26 mouse cellular contexts compared by ENCODE assay signal in genomic region chr6:86481871-86482270, GRCm38 (mm10). TPM values are rescaled to one million over a fixed set of nuclear protein-coding genes. Genes with fewer than 3 reads are reported as not detected.
DNase-seq lines count a peak whose midpoint lies in the region; ATAC-seq and TF ChIP-seq lines count a peak whose summit lies in the region.
"Had no signal": no experiment of that assay in that cellular context is flagged by ENCODE, and none has a peak within 500 bp of the region (broad histone marks: within the 10 kb centered on the region; RNA-seq: fewer than 3 reads in every experiment).

No protein-coding gene starts in this region.

- peak overlapping the region; percentile 75; the same call in 1 of the 2 replicates for H3K4me3 ChIP-seq in gastrocnemius, adult 2 months
- H3K4me3 ChIP-seq in liver, adult 2 months (ENCODE audit: insufficient read depth, low read depth, low read length), result no peak overlapping the region
- H3K4me3 ChIP-seq in liver, embryonic 11.5 days (ENCODE audit: low read depth, low read length), result no peak overlapping the region
- H3K4me3 ChIP-seq in limb, embryonic 14.5 days (replicated peaks; ENCODE audit: low read length), result no peak overlapping the region
- no peak overlapping the region for H3K4me3 ChIP-seq in stomach, postnatal 0 days (ENCODE audit: low read depth, low read length)
- H3K4me3 ChIP-seq: forebrain, embryonic 10.5 days; hindbrain, embryonic 13.5 days had no signal

- peaks cover 7% of the 10 kb centered on the region for H3K4me1 ChIP-seq in liver, adult 2 months (ENCODE audit: control insufficient read depth, insufficient read depth, low read length)
- peaks cover 18% of the 10 kb centered on the region for H3K4me1 ChIP-seq in liver, embryonic 11.5 days (replicated peaks; ENCODE audit: control insufficient read depth, insufficient read depth, low read length)
- H3K4me1 ChIP-seq in limb, embryonic 14.5 days (ENCODE audit: control insufficient read depth, insufficient read depth, low read length), result peaks cover 41% of the 10 kb centered on the region
- no peaks in the 10 kb centered on the region for H3K4me1 ChIP-seq in stomach, postnatal 0 days (replicated peaks; ENCODE audit: control insufficient read depth, insufficient read depth)

- TF ChIP-seq POLR2A in liver, adult 2 months (IDR thresholded peaks at IDR 0.05; ENCODE audit: extremely low read depth, insufficient read depth, low read length), result no peak
- TF ChIP-seq POLR2A in limb, embryonic 14.5 days (IDR thresholded peaks at IDR 0.05; ENCODE audit: borderline replicate concordance, extremely low read depth, insufficient read depth, insufficient read length), result no peak

- peak; percentile 15 for DNase-seq in gastrocnemius, adult 2 months
- DNase-seq in gastrocnemius, adult 8-10 months (ENCODE audit: low spot score in 2 of 2), result no peak
- DNase-seq in liver, adult 2 months (ENCODE audit: extremely low read depth, low read depth, low spot score), result peak; percentile 31
- no peak for DNase-seq in liver, embryonic 11.5 days (ENCODE audit: low spot score)
- DNase-seq in limb, embryonic 14.5 days (ENCODE audit: low spot score), result no peak
- DNase-seq in stomach, postnatal 0 days (ENCODE audit: low spot score), result no peak
- no peak for DNase-seq in right cerebral cortex, adult 18-20 months
- no peak for DNase-seq in lung, postnatal 36 days
- DNase-seq: adrenal gland, postnatal 36 days; cerebellum, adult 18-20 months; cerebellum, postnatal 25 days; embryo, embryonic 11 days; forebrain, postnatal 0 days; gastrocnemius, postnatal 10 days; heart, adult 11 months; heart, postnatal 14 days; kidney, adult 11 months; kidney, postnatal 25 days; lung, adult 2 months; lung, postnatal 4 days; right cerebral cortex, postnatal 4 days; thymus, postnatal 4 days had no signal

- H3K9ac ChIP-seq in liver, adult 2 months (ENCODE audit: low read depth, low read length), result no peak overlapping the region
- H3K9ac ChIP-seq in liver, embryonic 11.5 days (ENCODE audit: low read depth, low read length), result no peak overlapping the region
- H3K9ac ChIP-seq in limb, embryonic 14.5 days (ENCODE audit: low read depth, low read length, severe bottlenecking), result no peak overlapping the region
- no peak overlapping the region for H3K9ac ChIP-seq in stomach, postnatal 0 days (ENCODE audit: low read length)
- H3K9ac ChIP-seq: forebrain, postnatal 0 days; hindbrain, embryonic 13.5 days had no signal

- 41% methylated on average over 5 of the region's 5 CpGs for WGBS in liver, adult 2 months
- 83% methylated on average over 5 of the region's 5 CpGs for WGBS in liver, embryonic 11.5 days
- WGBS in limb, embryonic 14.5 days, result 89% methylated on average over 5 of the region's 5 CpGs
- WGBS in stomach, postnatal 0 days, result 74% methylated on average over 5 of the region's 5 CpGs

- TF ChIP-seq CTCF in gastrocnemius, adult 2 months (IDR thresholded peaks at IDR 0.05), result no peak
- TF ChIP-seq CTCF in liver, adult 2 months (IDR thresholded peaks at IDR 0.05; ENCODE audit: low read depth, low read length), result no peak
- TF ChIP-seq CTCF in stomach, postnatal 0 days (IDR thresholded peaks at IDR 0.05; ENCODE audit: low read depth), result no peak

- intact Hi-C loops in gastrocnemius, adult 2 months (cut with DNase I), result no loop called here

- H3K79me2 ChIP-seq in liver, adult 2 months (ENCODE audit: control insufficient read depth, insufficient read depth, low read length), result no peaks in the 10 kb centered on the region

- TF ChIP-seq EP300 in stomach, postnatal 0 days (optimal IDR thresholded peaks at IDR 0.05), result no peak

- no peaks in the 10 kb centered on the region for H3K9me3 ChIP-seq in liver, embryonic 11.5 days (ENCODE audit: control insufficient read depth, low read length)
- H3K9me3 ChIP-seq in limb, embryonic 14.5 days (ENCODE audit: control insufficient read depth, low read length), result no peaks in the 10 kb centered on the region
- H3K9me3 ChIP-seq in stomach, postnatal 0 days (ENCODE audit: control insufficient read depth, low read length), result no peaks in the 10 kb centered on the region
- H3K9me3 ChIP-seq: forebrain, embryonic 10.5 days; hindbrain, embryonic 13.5 days had no signal

- H3K36me3 ChIP-seq in liver, adult 2 months (ENCODE audit: control insufficient read depth, insufficient read depth, low read length), result no peaks in the 10 kb centered on the region
- no peaks in the 10 kb centered on the region for H3K36me3 ChIP-seq in liver, embryonic 11.5 days (ENCODE audit: control insufficient read depth, insufficient read depth, low read length)
- no peaks in the 10 kb centered on the region for H3K36me3 ChIP-seq in limb, embryonic 14.5 days (ENCODE audit: control insufficient read depth, insufficient read depth, low read length)
- no peaks in the 10 kb centered on the region for H3K36me3 ChIP-seq in stomach, postnatal 0 days (ENCODE audit: control insufficient read depth, insufficient read depth, low read length)
- H3K36me3 ChIP-seq: forebrain, embryonic 10.5 days; hindbrain, embryonic 13.5 days had no signal

- peak overlapping the region; percentile 92 for H3K27ac ChIP-seq in gastrocnemius, adult 2 months
- no peak overlapping the region for H3K27ac ChIP-seq in liver, adult 2 months (replicated peaks; ENCODE audit: insufficient read depth, low read depth, low read length)
- H3K27ac ChIP-seq in liver, embryonic 11.5 days (ENCODE audit: low read depth, low read length), result no peak overlapping the region
- 0 out of 2 replicates have a peak overlapping the region, but pooled peaks have one; percentile 94 for H3K27ac ChIP-seq in limb, embryonic 14.5 days (replicated peaks; ENCODE audit: low read depth, low read length)
- H3K27ac ChIP-seq in stomach, postnatal 0 days (replicated peaks), result no peak overlapping the region
- H3K27ac ChIP-seq: forebrain, embryonic 10.5 days; hindbrain, embryonic 13.5 days had no signal

- ATAC-seq in liver, embryonic 11.5 days (replicated peaks; ENCODE audit: low FRiP score), result no peak
- no peak for ATAC-seq in limb, embryonic 14.5 days (ENCODE audit: low FRiP score, low read depth)
- ATAC-seq in stomach, postnatal 0 days (ENCODE audit: low FRiP score, low TSS enrichment), result peak; percentile 66; the same call in 1 of the 2 replicates
- ATAC-seq: CD4-positive, CD25-positive, alpha-beta regulatory T cell, adult 4 months; forebrain, postnatal 0 days had no signal

- no peak overlapping the region for H3K4me2 ChIP-seq in liver, embryonic 11.5 days
- no peak overlapping the region for H3K4me2 ChIP-seq in limb, embryonic 14.5 days (replicated peaks; ENCODE audit: low read depth, low read length, severe bottlenecking)
- no peak overlapping the region for H3K4me2 ChIP-seq in stomach, postnatal 0 days (replicated peaks; ENCODE audit: low read depth)
- H3K4me2 ChIP-seq: hindbrain, embryonic 13.5 days had no signal

- H3K27me3 ChIP-seq in liver, adult 2 months (ENCODE audit: control insufficient read depth, insufficient read depth, low read length), result no peaks in the 10 kb centered on the region
- H3K27me3 ChIP-seq in liver, embryonic 11.5 days (replicated peaks; ENCODE audit: control insufficient read depth, insufficient read depth, low read length), result no peaks in the 10 kb centered on the region
- H3K27me3 ChIP-seq in limb, embryonic 14.5 days (ENCODE audit: control insufficient read depth, insufficient read depth, low read length), result no peaks in the 10 kb centered on the region
- H3K27me3 ChIP-seq in stomach, postnatal 0 days (ENCODE audit: control insufficient read depth, insufficient read depth, low read length), result no peaks in the 10 kb centered on the region
- H3K27me3 ChIP-seq: hindbrain, embryonic 13.5 days had no signal

RNA-seq across cellular contexts. Expression of gene C87436, which starts 43.7 kb away (rescaled TPM):
- total RNA-seq in gastrocnemius, adult 2 months (2021), result 1 to 10 TPM; 7.5 to 8.0 TPM
- total RNA-seq in gastrocnemius, adult 8-10 months (2022), result 1 to 10 TPM; 6.1 to 9.2 (median 7.7) TPM
- total RNA-seq in liver, adult 2 months (2014; rRNA removed), result 10.1 and 10.2 TPM in 2 replicates
- polyA plus RNA-seq in liver, adult 2 months (2012; rRNA removed), result 7.6 and 7.8 TPM in 2 replicates
- polyA plus RNA-seq in liver, embryonic 11.5 days (2014; fragmentation: Nextera tagmentation; extraction: Ambion mirVana), result 24.8 and 25.9 TPM in 2 replicates
- 16.0 and 19.1 TPM in 2 replicates for polyA plus RNA-seq in limb, embryonic 14.5 days (2012; rRNA removed)
- polyA plus RNA-seq in limb, embryonic 14.5 days (2014; fragmentation: Nextera tagmentation; extraction: Ambion mirVana), result 20.6 and 22.2 TPM in 2 replicates
- polyA plus RNA-seq in stomach, postnatal 0 days (2015; fragmentation: Nextera tagmentation; extraction: Ambion mirVana), result 15.0 and 16.4 TPM in 2 replicates

RNA-seq across cellular contexts. Expression of gene Pcbp1, which starts 44.2 kb away (rescaled TPM):
- 100 to 1,000 TPM; 121 to 128 TPM for total RNA-seq in gastrocnemius, adult 2 months (2021)
- total RNA-seq in gastrocnemius, adult 8-10 months (2022), result 100 to 1,000 TPM; 114 to 149 (median 126) TPM
- 38.2 and 59.7 TPM in 2 replicates for total RNA-seq in liver, adult 2 months (2014; rRNA removed)
- 119 and 138 TPM in 2 replicates for polyA plus RNA-seq in liver, adult 2 months (2012; rRNA removed)
- polyA plus RNA-seq in liver, embryonic 11.5 days (2014; fragmentation: Nextera tagmentation; extraction: Ambion mirVana), result 543 and 554 TPM in 2 replicates
- polyA plus RNA-seq in limb, embryonic 14.5 days (2012; rRNA removed), result 333 and 395 TPM in 2 replicates
- polyA plus RNA-seq in limb, embryonic 14.5 days (2014; fragmentation: Nextera tagmentation; extraction: Ambion mirVana), result 445 and 455 TPM in 2 replicates
- polyA plus RNA-seq in stomach, postnatal 0 days (2015; fragmentation: Nextera tagmentation; extraction: Ambion mirVana), result 331 and 337 TPM in 2 replicates

RNA-seq across cellular contexts. Expression of gene Gm44790, which starts 55.4 kb away (rescaled TPM):
- total RNA-seq in gastrocnemius, adult 2 months (2021), result under 1 TPM in 1 of 2 experiments, not detected in 1; 0.53 TPM
- 1 to 10 TPM in 1 of 4 experiments, not detected in 3; 1.3 TPM for total RNA-seq in gastrocnemius, adult 8-10 months (2022)
- total RNA-seq in liver, adult 2 months (2014; rRNA removed), result 0.83 TPM in 1 of 2 replicates, not detected in the other
- 1.5 and 4.0 TPM in 2 replicates for polyA plus RNA-seq in liver, adult 2 months (2012; rRNA removed)
- polyA plus RNA-seq in liver, embryonic 11.5 days (2014; fragmentation: Nextera tagmentation; extraction: Ambion mirVana), result 0.47 TPM in 1 of 2 replicates, not detected in the other
- 1.5 and 2.4 TPM in 2 replicates for polyA plus RNA-seq in limb, embryonic 14.5 days (2012; rRNA removed)
- 0.77 and 1.2 TPM in 2 replicates for polyA plus RNA-seq in limb, embryonic 14.5 days (2014; fragmentation: Nextera tagmentation; extraction: Ambion mirVana)
- not detected in 2 replicates for polyA plus RNA-seq in stomach, postnatal 0 days (2015; fragmentation: Nextera tagmentation; extraction: Ambion mirVana)
- total RNA-seq: adrenal gland, postnatal 36 days; forebrain, postnatal 0 days; gastrocnemius, postnatal 10 days; heart, postnatal 14 days; left cerebral cortex, postnatal 36 days had no signal
- polyA plus RNA-seq: CD4-positive, CD25-positive, alpha-beta regulatory T cell, adult 4 months; hindbrain, embryonic 13.5 days had no signal

Comparison
In these comparisons a context has a peak if more than half of its experiments do, and no peak if none do; other contexts are left out.
1. DNase-seq: peak in gastrocnemius, adult 2 months (single experiment) and liver, adult 2 months (single experiment); none in gastrocnemius, adult 8-10 months (0 of 2), liver, embryonic 11.5 days (single experiment), limb, embryonic 14.5 days (single experiment), stomach, postnatal 0 days (single experiment), right cerebral cortex, adult 18-20 months (single experiment) and lung, postnatal 36 days (single experiment).
2. H3K27ac ChIP-seq: peak in gastrocnemius, adult 2 months (single experiment) and limb, embryonic 14.5 days (single experiment); none in liver, adult 2 months (single experiment), liver, embryonic 11.5 days (single experiment) and stomach, postnatal 0 days (single experiment).